Mouse (Mus musculus): ENCODE results near the gene Gm49325. TPM values are rescaled to one million over a fixed set of nuclear protein-coding genes. Genes with fewer than 3 reads are reported as not detected.
"Not testable (repeated sequence)": the region's sequence is repeated elsewhere in the genome, so short reads cannot be mapped to it uniquely, and the experiment has no call there.

Gene Gm49325
- total RNA-seq, 2 experiments from 2014 or later, result 6.7 to 15.7 TPM

DNA sequence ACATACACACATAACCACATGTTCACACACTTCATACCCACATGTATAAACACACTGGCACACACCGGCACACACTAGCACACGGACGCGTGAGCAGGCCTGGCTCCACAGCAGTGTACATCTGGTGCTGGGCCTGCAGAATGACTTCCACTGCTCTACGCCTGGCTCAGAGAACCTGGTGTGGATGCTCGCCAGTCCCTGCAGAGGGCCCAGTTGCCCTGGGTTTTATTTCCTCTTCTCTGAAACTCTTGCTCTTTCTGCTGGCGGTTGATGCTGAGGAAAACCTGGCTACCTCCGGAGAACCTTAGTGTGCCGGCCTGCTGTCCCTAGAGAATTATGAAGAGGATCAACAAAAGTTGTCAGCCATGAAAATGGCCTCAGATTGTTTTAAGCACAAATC, 46.0 kb downstream of the Gm49325 start:
- DNase-seq (ENCODE audit: low spot score in 2 of 2), result no peak
- intact Hi-C loops (cut with DNase I), result no loop called here

DNA sequence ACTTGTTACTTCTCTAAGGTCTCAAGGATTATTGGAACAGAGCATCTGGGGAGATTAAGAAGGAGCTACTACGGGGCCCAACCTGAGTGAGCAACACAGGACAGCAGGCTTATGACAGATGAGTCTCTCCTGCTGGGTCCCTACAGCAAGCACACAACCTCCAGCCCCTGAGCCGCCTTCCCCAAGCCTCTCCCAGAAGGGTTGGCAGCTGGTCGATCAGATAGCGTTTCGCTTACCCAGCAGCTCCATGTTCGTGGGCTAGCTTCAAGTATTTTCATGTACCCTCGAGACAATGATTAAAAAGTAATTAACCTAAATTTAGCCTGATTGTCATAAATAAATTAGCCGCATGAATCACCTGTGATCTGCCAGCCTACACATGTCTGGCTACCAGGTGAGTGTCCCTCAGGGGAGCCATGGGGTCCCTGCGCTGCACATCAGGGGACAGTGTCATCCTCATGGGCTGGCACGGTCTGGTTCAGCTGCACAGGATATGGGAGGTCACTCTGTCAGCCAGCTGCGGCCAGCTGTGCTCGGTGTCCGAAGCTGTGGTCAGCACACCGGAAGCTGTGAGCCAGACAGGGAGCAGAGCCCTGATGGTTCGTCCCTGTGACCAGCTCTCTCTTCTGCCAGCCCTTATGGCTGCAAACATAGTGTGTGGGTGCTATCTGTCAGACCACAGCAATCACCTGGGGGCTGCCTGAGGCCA, 52.4 kb downstream of the Gm49325 start:
- no peak for DNase-seq (ENCODE audit: low spot score in 2 of 2)
- intact Hi-C loops (cut with DNase I), result no loop called here

- DNase-seq (ENCODE audit: low spot score in 2 of 2), result no peak
- intact Hi-C loops (cut with DNase I), result no loop called here
Measured at GRCm38 (mm10) chr10:77663949-77664665, 58.1 kb downstream of the Gm49325 start.

- intact Hi-C loops (cut with DNase I), result no loop called here
Measured at GRCm38 (mm10) chr10:77666342-77666741, 60.3 kb downstream of the Gm49325 start.

GRCm38 (mm10) chr10:77667402-77667801, 61.4 kb downstream of the Gm49325 start:
- intact Hi-C loops (cut with DNase I), result no loop called here
- DNase-seq (ENCODE audit: low spot score in 2 of 2), result no peak

More at GRCm38 (mm10) chr10:77666342-77666741, 60.3 kb downstream of the Gm49325 start:
- no peak for DNase-seq (ENCODE audit: low spot score in 2 of 2)

DNA sequence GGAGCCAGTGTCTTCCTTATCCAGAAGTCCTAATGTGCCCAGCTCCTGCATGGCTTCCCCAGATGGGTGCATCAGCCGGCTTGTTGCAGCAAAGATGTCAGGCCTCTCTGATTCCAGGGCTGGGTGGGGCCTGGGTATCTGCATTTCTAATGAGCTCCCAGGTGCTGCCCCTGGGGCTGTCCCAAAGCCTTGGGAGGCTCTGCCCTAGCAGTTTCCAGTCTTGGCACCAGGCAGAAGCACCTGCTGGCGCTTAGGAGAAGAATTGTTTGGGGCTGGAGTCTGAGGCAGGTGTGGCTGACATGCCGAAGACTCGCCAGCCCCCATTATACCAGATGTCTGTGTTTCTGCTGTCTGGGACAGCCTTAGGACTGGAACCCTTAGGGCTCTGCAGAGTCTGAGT, 64.7 kb downstream of the Gm49325 start:
- DNase-seq (ENCODE audit: low spot score in 2 of 2), result no peak
- intact Hi-C loops (cut with DNase I), result no loop called here

- intact Hi-C loops (cut with DNase I), result no loop called here
- DNase-seq (ENCODE audit: low spot score in 2 of 2), result no peak
Measured at GRCm38 (mm10) chr10:77671519-77671918, 65.5 kb downstream of the Gm49325 start.

GRCm38 (mm10) chr10:77673765-77674164, 67.8 kb downstream of the Gm49325 start:
- no peak for DNase-seq (ENCODE audit: low spot score in 2 of 2)
- intact Hi-C loops (cut with DNase I), result no loop called here

DNA sequence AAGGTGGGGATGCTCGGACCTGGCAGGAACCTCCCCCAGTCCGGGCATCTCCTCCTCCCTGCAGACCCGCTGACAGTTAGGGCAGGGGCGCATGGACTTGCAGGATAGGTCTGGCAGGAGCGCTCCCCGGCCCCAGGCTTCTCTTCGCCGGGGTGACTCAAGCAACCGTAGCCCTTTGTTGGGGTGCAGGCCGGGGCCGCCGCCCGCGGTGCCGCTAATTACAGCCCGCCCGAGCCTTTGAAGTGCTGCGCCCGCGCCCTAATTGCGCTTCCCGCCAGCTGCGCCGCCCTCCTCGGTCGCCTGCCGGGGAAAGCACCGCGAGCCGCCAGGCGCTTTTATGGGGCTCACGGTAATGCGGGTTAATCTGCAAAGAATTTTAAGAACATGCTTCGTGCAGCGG, 71.6 kb downstream of the Gm49325 start:
- intact Hi-C loops (cut with DNase I), result no loop called here
- no peak for DNase-seq (ENCODE audit: low spot score in 2 of 2)

DNA sequence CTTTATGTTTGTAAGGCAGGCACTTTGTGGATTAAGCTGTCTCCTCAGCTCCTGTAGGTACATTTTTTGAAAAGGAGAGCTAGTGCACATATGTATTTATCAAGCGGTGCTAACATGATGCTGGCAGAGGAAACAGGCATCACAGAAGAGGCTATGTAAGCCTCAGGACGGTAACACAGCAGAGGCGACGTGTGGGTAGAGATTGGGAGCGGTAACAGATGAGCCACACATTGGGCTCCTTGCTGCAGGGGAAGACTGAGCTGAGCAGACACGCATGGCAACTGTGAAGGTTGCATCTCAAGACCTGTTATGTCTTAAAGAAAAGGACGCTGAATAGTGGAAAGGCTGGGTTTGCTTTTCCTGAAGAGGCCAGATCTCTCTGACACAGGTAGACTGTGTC, 77.0 kb downstream of the Gm49325 start:
- no peak for DNase-seq (ENCODE audit: low spot score in 2 of 2)
- intact Hi-C loops (cut with DNase I), result no loop called here

DNA sequence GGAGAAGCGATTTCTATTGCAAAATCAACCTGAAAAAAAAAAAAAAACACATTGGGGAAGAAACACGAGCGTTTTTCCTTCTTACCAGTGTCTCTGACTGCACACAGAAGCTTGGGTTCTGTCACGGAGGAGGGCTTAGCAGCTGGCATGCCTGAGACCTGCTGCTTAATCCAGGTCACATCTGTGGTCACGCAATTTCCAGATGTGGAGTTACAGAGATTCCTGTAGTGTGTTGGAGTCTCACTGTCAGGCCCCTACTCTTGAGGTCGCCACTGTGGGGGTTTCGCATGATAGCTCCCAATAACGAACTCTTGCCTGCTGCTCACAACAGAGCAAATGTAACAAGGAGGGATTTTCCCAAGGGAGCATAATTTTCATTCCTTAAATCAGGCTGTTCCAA, 78.2 kb downstream of the Gm49325 start:
- intact Hi-C loops (cut with DNase I), result no loop called here
- no peak for DNase-seq (ENCODE audit: low spot score in 2 of 2)

GRCm38 (mm10) chr10:77685895-77686664, 80.1 kb downstream of the Gm49325 start, which contains the start of gene Tspear:
Gene Tspear, plus strand, starts transcription at chr10:77686569.
- intact Hi-C loops (cut with DNase I), result no loop called here
- no peak for DNase-seq (ENCODE audit: low spot score in 2 of 2)

DNA sequence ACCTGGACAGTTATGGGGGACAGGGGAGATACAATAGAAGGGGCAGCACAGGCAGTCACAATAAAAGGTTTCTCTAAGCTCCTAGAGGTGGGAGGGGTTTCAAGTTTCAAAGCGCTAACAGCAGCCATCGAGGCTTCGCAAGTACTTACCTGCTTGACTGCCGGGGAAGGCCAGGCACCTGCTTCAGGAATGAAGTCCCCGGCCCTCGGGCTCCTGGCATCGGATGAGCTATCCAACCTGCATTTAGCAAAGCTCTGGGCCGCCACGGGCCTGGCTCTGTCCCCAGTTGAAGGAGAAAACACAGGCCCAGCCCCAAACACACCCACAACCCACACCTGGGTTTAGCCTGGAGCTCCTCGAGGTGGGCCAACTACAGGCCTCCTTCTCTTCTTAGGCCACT, 81.0 kb downstream of the Gm49325 start:
- intact Hi-C loops (cut with DNase I), result no loop called here
- no peak for DNase-seq (ENCODE audit: low spot score in 2 of 2)

GRCm38 (mm10) chr10:77690356-77690807, 84.4 kb downstream of the Gm49325 start, which contains the start of gene Gm19402:
Gene Gm19402, minus strand, starts transcription at chr10:77690757.
- intact Hi-C loops (cut with DNase I), result not testable (repeated sequence)

More at GRCm38 (mm10) chr10:77690356-77690807, 84.4 kb downstream of the Gm49325 start, which contains the start of gene Gm19402:
- DNase-seq (ENCODE audit: low spot score in 2 of 2), result not testable (repeated sequence)

Small RNA genes lying within 50 kb of the gene (microRNA-seq; reads per million reads assigned to microRNA genes)
- 17.7 to 29.3 reads per million in 2 experiments for gene Mir1930

Other genes starting within 250 kb of the Gm49325 start
- 100 to 1,000 TPM; 118 to 121 TPM for gene Adarb1, start 187.9 kb upstream of the Gm49325 start, total RNA-seq (2021)
- 10 to 100 TPM; 32.2 to 33.4 TPM for gene Fam207a, start 90.4 kb upstream of the Gm49325 start, total RNA-seq (2021)
- 1 to 10 TPM; 3.1 to 3.2 TPM for gene Itgb2, start 75.9 kb upstream of the Gm49325 start, total RNA-seq (2021)
- gene Pttg1ip, start 24.5 kb upstream of the Gm49325 start, total RNA-seq (2021), result 10 to 100 TPM; 74.0 to 75.1 TPM
- 100 to 1,000 TPM; 129 to 135 TPM for gene Sumo3, start 100 bp upstream of the Gm49325 start, total RNA-seq (2021)
- gene Ube2g2, start 16.1 kb downstream of the Gm49325 start, total RNA-seq (2021), result 10 to 100 TPM; 36.3 to 41.6 TPM
- under 1 TPM in 1 of 2 experiments, not detected in 1; 0.15 TPM for gene Tspear, start 80.4 kb downstream of the Gm49325 start, total RNA-seq (2021)
- gene Gm19402, start 84.6 kb downstream of the Gm49325 start, total RNA-seq (2021), result not detected
- not detected for gene Gm9508, start 91.0 kb downstream of the Gm49325 start, total RNA-seq (2021)
- not detected for gene Gm10272, start 100.4 kb downstream of the Gm49325 start, total RNA-seq (2021)
- gene Gm10024, start 105.3 kb downstream of the Gm49325 start, total RNA-seq (2021), result not detected
- gene Gm10142, start 109.6 kb downstream of the Gm49325 start, total RNA-seq (2021), result not detected
- gene Krtap12-1, start 114.4 kb downstream of the Gm49325 start, total RNA-seq (2021), result not detected
- not detected for gene Gm10100, start 120.3 kb downstream of the Gm49325 start, total RNA-seq (2021)
- gene Gm18596, start 136.4 kb downstream of the Gm49325 start, total RNA-seq (2021), result not detected
- not detected for gene Gm9736, start 145.2 kb downstream of the Gm49325 start, total RNA-seq (2021)
- gene Gm3233, start 153.5 kb downstream of the Gm49325 start, total RNA-seq (2021), result not detected
- gene Gm3238, start 165.1 kb downstream of the Gm49325 start, total RNA-seq (2021), result not detected
- not detected for gene Gm7138, start 170.7 kb downstream of the Gm49325 start, total RNA-seq (2021)
- not detected for gene Gm3250, start 176.3 kb downstream of the Gm49325 start, total RNA-seq (2021)
- not detected for gene Gm7137, start 182.0 kb downstream of the Gm49325 start, total RNA-seq (2021)
- gene Gm9639, start 188.9 kb downstream of the Gm49325 start, total RNA-seq (2021), result not detected
- not detected for gene Gm19668, start 192.9 kb downstream of the Gm49325 start, total RNA-seq (2021)
- not detected for gene Gm9507, start 205.6 kb downstream of the Gm49325 start, total RNA-seq (2021)
- gene Gm2696, start 208.5 kb downstream of the Gm49325 start, total RNA-seq (2021), result not detected
- not detected for gene Krtap10-4, start 220.9 kb downstream of the Gm49325 start, total RNA-seq (2021)
- not detected for gene Krtap10-10, start 229.8 kb downstream of the Gm49325 start, total RNA-seq (2021)
- gene Gm36176, start 240.6 kb downstream of the Gm49325 start, total RNA-seq (2021), result not detected
- gene Gm10318, start 246.7 kb downstream of the Gm49325 start, total RNA-seq (2021), result not detected

Data from left cerebral cortex, postnatal 14 days (tissue).